Mouse (Mus musculus) left cerebral cortex, adult 11 months (tissue): ENCODE data around the gene Atg4d.
"Not testable (repeated sequence)": the region's sequence is repeated elsewhere in the genome, so short reads cannot be mapped to it uniquely, and the experiment has no call there.

Experiments used
- DNase-seq: peaks from one replicate; pipeline ENCODE4 v3.0.0; 2022; ENCODE audit warnings: low spot score

The Atg4d gene

GRCm38 (mm10) chr9:21274336-21274735 is 9.2 kb downstream of the Atg4d start:
- DNase-seq: no peak

- no peak for DNase-seq
These were observed 10.1 kb downstream of the Atg4d start for GRCm38 (mm10) chr9:21275013-21275710.

- DNase-seq: no peak
These were observed 10.6 kb downstream of the Atg4d start for GRCm38 (mm10) chr9:21275727-21276126.

- no peak for DNase-seq
These were observed 11.2 kb downstream of the Atg4d start for GRCm38 (mm10) chr9:21276307-21276706.

GRCm38 (mm10) chr9:21277776-21278175 is 12.7 kb downstream of the Atg4d start:
- no peak for DNase-seq

GRCm38 (mm10) chr9:21283591-21283990 is 18.5 kb downstream of the Atg4d start:
- DNase-seq: no peak

- DNase-seq: no peak
These were observed 18.9 kb downstream of the Atg4d start for GRCm38 (mm10) chr9:21283994-21284393.

- no peak for DNase-seq
These were observed 21.7 kb downstream of the Atg4d start for GRCm38 (mm10) chr9:21286753-21287152.

GRCm38 (mm10) chr9:21287571-21288402 is 22.7 kb downstream of the Atg4d start, which contains the start of gene Kri1:
TSS of gene Kri1 (minus strand) at chr9:21287969.
- peak; percentile 96 for DNase-seq

- no peak for DNase-seq
These were observed 23.6 kb downstream of the Atg4d start for GRCm38 (mm10) chr9:21288404-21289336.

GRCm38 (mm10) chr9:21289337-21289671 is 24.2 kb downstream of the Atg4d start:
- no peak for DNase-seq

GRCm38 (mm10) chr9:21290589-21290988 is 25.5 kb downstream of the Atg4d start:
- DNase-seq: no peak

GRCm38 (mm10) chr9:21291022-21291787 is 26.1 kb downstream of the Atg4d start, which contains the start of gene Cdkn2d:
TSS of gene Cdkn2d (minus strand) at chr9:21291407.
- peak; percentile 99 for DNase-seq

GRCm38 (mm10) chr9:21291868-21292267 is 26.8 kb downstream of the Atg4d start:
- not testable (repeated sequence) for DNase-seq

- no peak for DNase-seq
These were observed 27.2 kb downstream of the Atg4d start for GRCm38 (mm10) chr9:21292271-21292670.

GRCm38 (mm10) chr9:21299014-21299413 is 33.9 kb downstream of the Atg4d start:
- DNase-seq: no peak

- no peak for DNase-seq
These were observed 40.0 kb downstream of the Atg4d start for GRCm38 (mm10) chr9:21305065-21305464.

GRCm38 (mm10) chr9:21309150-21309741 is 44.2 kb downstream of the Atg4d start:
- DNase-seq: no peak

- no peak for DNase-seq
These were observed 46.6 kb downstream of the Atg4d start for GRCm38 (mm10) chr9:21311695-21312094.

GRCm38 (mm10) chr9:21312134-21312533 is 47.0 kb downstream of the Atg4d start, which contains the start of gene Ap1m2:
TSS of gene Ap1m2 (minus strand) at chr9:21312337.
- DNase-seq: no peak

- peak; percentile 61 for DNase-seq
These were observed 48.3 kb downstream of the Atg4d start for GRCm38 (mm10) chr9:21313394-21313793.
